Mouse (Mus musculus): Measurements from ENCODE around the gene Cep131.

DNA sequence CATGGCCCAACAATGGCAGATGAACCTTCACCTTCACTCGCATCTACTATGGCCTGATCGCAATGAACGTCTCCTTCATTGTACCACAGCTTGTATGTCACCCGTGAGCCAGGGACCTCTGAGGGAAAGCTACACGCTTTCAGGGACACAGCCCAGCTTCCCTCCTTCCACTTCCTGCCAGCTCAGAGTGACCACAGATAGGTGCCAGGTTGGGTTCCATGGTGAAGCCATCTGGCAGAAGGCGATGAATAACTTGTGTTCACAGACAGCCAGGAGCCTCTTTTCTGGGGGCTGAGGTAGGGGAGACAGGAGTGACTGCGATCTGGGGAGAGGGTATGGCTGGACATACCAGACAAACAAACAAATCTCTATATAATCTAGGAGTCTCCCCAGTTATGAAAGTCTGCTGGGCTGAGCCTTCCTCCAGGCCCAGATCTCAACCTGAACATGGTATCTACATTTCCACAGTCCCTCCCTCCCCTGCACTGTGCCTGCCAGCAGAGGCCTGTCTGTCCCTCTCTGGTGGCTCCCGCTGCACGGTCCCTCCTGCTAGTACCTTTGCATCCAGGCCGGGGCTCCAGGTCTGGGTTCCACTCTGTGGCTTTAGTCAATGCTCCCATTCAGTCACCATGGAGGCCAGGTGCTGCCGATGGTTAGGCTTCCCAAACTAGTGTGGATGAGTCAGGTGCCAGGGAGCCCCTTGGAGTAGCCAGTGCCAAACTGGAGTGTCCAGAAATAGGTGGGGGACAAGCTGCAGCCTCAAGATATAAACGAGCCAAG is 30.5 kb downstream of the Cep131 start:
- TF ChIP-seq UBTF (IDR thresholded peaks at IDR 0.05; ENCODE audit: low read depth, low read length): no peak
- no peak for TF ChIP-seq MAX (IDR thresholded peaks at IDR 0.05; ENCODE audit: low read length)
- TF ChIP-seq POLR2A (IDR thresholded peaks at IDR 0.05; ENCODE audit: low read depth, low read length): no peak
- no peak for TF ChIP-seq CTCF (conservative IDR thresholded peaks at IDR 0.05 in 1 of 2, IDR thresholded peaks at IDR 0.05 in 1 of 2; ENCODE audit: low read depth in 2 of 2, low read length in 2 of 2)
- no peak for TF ChIP-seq MEF2A (IDR thresholded peaks at IDR 0.05; ENCODE audit: borderline replicate concordance, low read depth, low read length)
- no peak for TF ChIP-seq CHD1 (IDR thresholded peaks at IDR 0.05; ENCODE audit: low read depth, low read length)
- TF ChIP-seq SIN3A (IDR thresholded peaks at IDR 0.05; ENCODE audit: low read length): no peak
- TF ChIP-seq JUND (conservative IDR thresholded peaks at IDR 0.05; ENCODE audit: low read depth, low read length): no peak

All from CH12.LX (cell line).